ENCODE assay signal across 8 mouse cellular contexts in the genomic region with DNA sequence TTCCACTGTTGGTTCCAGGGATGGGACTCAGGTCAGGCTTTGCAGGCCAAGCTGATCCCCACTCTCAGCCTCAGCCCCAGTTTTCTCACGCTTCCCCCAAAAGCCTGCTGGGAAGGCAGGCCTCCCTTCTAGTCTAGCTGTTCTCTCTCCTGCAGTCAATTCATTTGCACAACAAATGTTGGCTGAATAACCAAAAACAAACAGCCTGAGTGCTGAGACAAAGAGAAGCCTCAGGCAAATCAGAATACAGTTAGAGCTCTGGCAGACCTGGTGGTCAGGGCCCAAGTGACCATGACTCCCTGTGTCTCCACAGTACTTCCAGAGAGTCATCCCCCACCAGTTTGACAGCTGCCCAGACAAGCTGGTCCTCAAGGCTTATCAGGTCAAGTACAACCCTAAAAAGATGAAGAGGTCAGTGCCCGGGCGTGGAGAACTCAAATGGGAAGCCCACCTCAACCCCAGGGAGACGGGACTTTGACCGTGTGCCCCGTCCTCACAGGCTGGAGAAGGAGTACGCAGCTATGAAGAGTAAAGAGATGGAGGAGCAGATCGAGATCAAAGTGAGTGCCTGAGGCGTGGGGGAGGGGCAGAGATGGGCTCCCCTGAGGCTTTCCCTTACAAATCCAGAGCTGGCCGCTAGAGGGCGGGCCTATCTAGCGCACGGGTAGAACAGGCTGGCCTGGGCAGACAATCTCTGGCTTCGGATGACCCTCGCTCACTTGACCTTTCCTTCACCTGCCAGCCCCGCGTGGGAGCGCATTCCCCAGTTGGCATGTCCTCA. TPM values are rescaled to one million over a fixed set of nuclear protein-coding genes. Genes with fewer than 3 reads are reported as not detected.
DNase-seq lines count a peak whose midpoint lies in the region; ATAC-seq and TF ChIP-seq lines count a peak whose summit lies in the region.

No protein-coding gene starts in this region.

- peaks cover 10% of the 10 kb centered on the region for H3K27me3 ChIP-seq in hindbrain, embryonic 10.5 days (ENCODE audit: insufficient read depth, poor library complexity, severe bottlenecking)
- no peaks in the 10 kb centered on the region for H3K27me3 ChIP-seq in lung, embryonic 15.5 days

- peak overlapping the region; percentile 23; the same call in 1 of the 2 replicates for H3K4me3 ChIP-seq in hindbrain, embryonic 10.5 days
- no peak overlapping the region for H3K4me3 ChIP-seq in lung, embryonic 15.5 days
- H3K4me3 ChIP-seq in olfactory bulb, adult 2 months (ENCODE audit: insufficient read depth, low read depth, low read length) = no peak overlapping the region

- peak overlapping the region; percentile 28; the same call in 1 of the 2 replicates for H3K4me2 ChIP-seq in lung, embryonic 15.5 days

- peak; percentile 87 for DNase-seq in MN1 (ENCODE audit: low spot score)
- DNase-seq in cerebellum, adult 9-10 months = peak; percentile 91
- DNase-seq in frontal cortex, adult 2 months (ENCODE audit: extremely low spot score in 1 of 2, low spot score in 1 of 2) = peak; percentile 77 to 96
- DNase-seq in hindbrain, embryonic 10.5 days (ENCODE audit: low spot score) = peak; percentile 90
- DNase-seq in layer of hippocampus, adult 9-10 months (ENCODE audit: low spot score) = peak; percentile 90
- DNase-seq in thymus, adult 18-20 months = peak; percentile 63 to 73

- H3K27ac ChIP-seq in hindbrain, embryonic 10.5 days = peak overlapping the region; percentile 81
- no peak overlapping the region for H3K27ac ChIP-seq in lung, embryonic 15.5 days
- peak overlapping the region; percentile 43; the same call in 1 of the 2 replicates for H3K27ac ChIP-seq in olfactory bulb, adult 2 months (ENCODE audit: insufficient read depth, low read depth, low read length)

- TF ChIP-seq POLR2A in olfactory bulb, adult 2 months (IDR thresholded peaks at IDR 0.05; ENCODE audit: insufficient read depth, low read depth, low read length) = no peak

- H3K36me3 ChIP-seq in hindbrain, embryonic 10.5 days = peaks cover 20% of the 10 kb centered on the region
- H3K36me3 ChIP-seq in lung, embryonic 15.5 days = peaks cover 2% of the 10 kb centered on the region; the same call in 1 of the 2 replicates

- WGBS in hindbrain, embryonic 10.5 days = 4% methylated on average over 18 of the region's 18 CpGs
- 9% methylated on average over 18 of the region's 18 CpGs for WGBS in lung, embryonic 15.5 days
- WGBS in olfactory bulb, adult 2 months = 6% methylated on average over 18 of the region's 18 CpGs

- peak; percentile 91 for ATAC-seq in lung, embryonic 15.5 days (ENCODE audit: borderline replicate concordance, extremely low read depth, low FRiP score, low TSS enrichment)

- H3K9me3 ChIP-seq in hindbrain, embryonic 10.5 days = no peaks in the 10 kb centered on the region
- H3K9me3 ChIP-seq in lung, embryonic 15.5 days = no peaks in the 10 kb centered on the region

- H3K9ac ChIP-seq in lung, embryonic 15.5 days = no peak overlapping the region

- peak; percentile 92 for TF ChIP-seq CTCF in olfactory bulb, adult 2 months (IDR thresholded peaks at IDR 0.05; ENCODE audit: insufficient read depth, low read depth, low read length)

- H3K4me1 ChIP-seq in hindbrain, embryonic 10.5 days (replicated peaks) = peaks cover 20% of the 10 kb centered on the region
- peaks cover 6% of the 10 kb centered on the region; the same call in 1 of the 2 replicates for H3K4me1 ChIP-seq in lung, embryonic 15.5 days
- peaks cover 21% of the 10 kb centered on the region for H3K4me1 ChIP-seq in olfactory bulb, adult 2 months (ENCODE audit: control insufficient read depth, insufficient read depth, low read length)

RNA-seq across cellular contexts. Expression of a gene that starts 24.3 kb away (rescaled TPM):
- polyA plus RNA-seq in frontal cortex, adult 2 months (2012; rRNA removed) = 17.4 and 18.3 TPM in 2 replicates
- 13.1 and 27.1 TPM in 2 replicates for polyA plus RNA-seq in hindbrain, embryonic 10.5 days (2016; fragmentation: Nextera tagmentation; extraction: Ambion mirVana)
- 7.5 TPM in 2 replicates for polyA plus RNA-seq in lung, embryonic 15.5 days (2015; fragmentation: Nextera tagmentation; extraction: Ambion mirVana)
- not detected in 2 replicates for polyA plus RNA-seq in olfactory bulb, adult 2 months (2012; ENCODE audit: insufficient read depth, insufficient read length, low replicate concordance, missing spikeins)

RNA-seq across cellular contexts. Expression of a gene that starts 26.6 kb away (rescaled TPM):
- polyA plus RNA-seq in frontal cortex, adult 2 months (2012; rRNA removed) = 76.1 and 83.7 TPM in 2 replicates
- 28.1 and 43.7 TPM in 2 replicates for polyA plus RNA-seq in hindbrain, embryonic 10.5 days (2016; fragmentation: Nextera tagmentation; extraction: Ambion mirVana)
- 21.3 and 23.5 TPM in 2 replicates for polyA plus RNA-seq in lung, embryonic 15.5 days (2015; fragmentation: Nextera tagmentation; extraction: Ambion mirVana)
- not detected in 2 replicates for polyA plus RNA-seq in olfactory bulb, adult 2 months (2012; ENCODE audit: insufficient read depth, insufficient read length, low replicate concordance, missing spikeins)

RNA-seq across cellular contexts. Expression of a gene that starts 33.6 kb away (rescaled TPM):
- 0.02 TPM in 2 replicates for polyA plus RNA-seq in frontal cortex, adult 2 months (2012; rRNA removed)
- 0.30 TPM in 1 of 2 replicates, not detected in the other for polyA plus RNA-seq in hindbrain, embryonic 10.5 days (2016; fragmentation: Nextera tagmentation; extraction: Ambion mirVana)
- 3.8 and 4.2 TPM in 2 replicates for polyA plus RNA-seq in lung, embryonic 15.5 days (2015; fragmentation: Nextera tagmentation; extraction: Ambion mirVana)
- not detected in 2 replicates for polyA plus RNA-seq in olfactory bulb, adult 2 months (2012; ENCODE audit: insufficient read depth, insufficient read length, low replicate concordance, missing spikeins)

RNA-seq across cellular contexts. Expression of a gene that starts 45.5 kb away (rescaled TPM):
- polyA plus RNA-seq in frontal cortex, adult 2 months (2012; rRNA removed) = 67.1 and 68.3 TPM in 2 replicates
- 34.7 and 39.4 TPM in 2 replicates for polyA plus RNA-seq in hindbrain, embryonic 10.5 days (2016; fragmentation: Nextera tagmentation; extraction: Ambion mirVana)
- 29.6 and 31.3 TPM in 2 replicates for polyA plus RNA-seq in lung, embryonic 15.5 days (2015; fragmentation: Nextera tagmentation; extraction: Ambion mirVana)
- not detected in 2 replicates for polyA plus RNA-seq in olfactory bulb, adult 2 months (2012; ENCODE audit: insufficient read depth, insufficient read length, low replicate concordance, missing spikeins)

RNA-seq across cellular contexts. Expression of a gene that starts 45.7 kb away (rescaled TPM):
- 6.1 and 6.3 TPM in 2 replicates for polyA plus RNA-seq in frontal cortex, adult 2 months (2012; rRNA removed)
- polyA plus RNA-seq in hindbrain, embryonic 10.5 days (2016; fragmentation: Nextera tagmentation; extraction: Ambion mirVana) = 0.68 and 1.8 TPM in 2 replicates
- polyA plus RNA-seq in lung, embryonic 15.5 days (2015; fragmentation: Nextera tagmentation; extraction: Ambion mirVana) = 1.4 and 1.5 TPM in 2 replicates
- polyA plus RNA-seq in olfactory bulb, adult 2 months (2012; ENCODE audit: insufficient read depth, insufficient read length, low replicate concordance, missing spikeins) = not detected in 2 replicates

Comparison
In these comparisons a context has a peak if more than half of its experiments do, and no peak if none do; other contexts are left out.
1. RNA of a gene that starts 26.6 kb away (polyA plus RNA-seq): 76.1 to 83.7 TPM in frontal cortex, adult 2 months, 28.1 to 43.7 TPM in hindbrain, embryonic 10.5 days and 21.3 to 23.5 TPM in lung, embryonic 15.5 days; not detected in olfactory bulb, adult 2 months; every median in the first group is over 10 times any median in the second.
2. Peak in every context shown above with its lines, with median percentiles within 50 percentile points of each other: DNase-seq.